In the genomic region with DNA sequence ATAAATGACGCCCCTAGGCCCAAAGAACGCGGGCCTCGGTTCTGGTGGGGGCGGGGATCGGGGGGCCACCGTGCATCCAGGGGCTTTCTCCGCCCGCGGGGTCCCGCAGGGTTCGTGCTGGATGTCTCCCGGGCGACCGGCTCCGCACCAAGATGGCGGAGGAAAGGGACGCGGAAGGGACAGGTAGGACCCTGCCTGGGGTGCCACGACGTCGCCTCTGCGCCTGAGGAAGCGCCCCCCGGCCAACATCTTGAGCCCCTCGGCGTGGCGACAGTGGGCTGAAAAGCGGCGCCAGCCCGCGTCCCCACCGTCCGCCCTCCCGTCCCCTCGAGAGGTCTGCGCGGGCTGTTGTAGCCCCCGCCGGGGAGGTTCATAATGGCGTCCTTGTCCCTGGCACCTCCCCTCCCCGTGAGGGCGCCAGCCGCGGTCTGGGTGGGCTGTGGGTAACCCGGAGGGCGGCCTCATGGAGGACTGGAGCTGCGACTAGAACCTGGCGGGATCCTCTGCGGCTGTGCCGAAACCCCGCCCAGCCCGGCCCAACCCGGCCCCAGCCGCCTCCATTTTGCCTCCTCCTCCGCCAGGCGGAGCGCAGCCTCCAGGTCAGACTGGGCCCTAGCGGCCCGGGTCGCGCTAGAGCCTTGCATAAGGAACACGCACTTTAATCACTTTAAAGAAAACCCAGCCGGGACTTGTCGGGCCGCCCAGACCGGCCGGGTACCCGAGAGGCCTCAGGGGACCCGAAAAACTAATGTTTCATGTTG, we compare ENCODE assay signal across 8 mouse cellular contexts. TPM values are rescaled to one million over a fixed set of nuclear protein-coding genes. Genes with fewer than 3 reads are reported as not detected.
DNase-seq lines count a peak whose midpoint lies in the region; ATAC-seq and TF ChIP-seq lines count a peak whose summit lies in the region.

Gene Efcab2, plus strand, starts transcription at position 135 of the 761 bp plus-strand sequence.

- H3K36me3 ChIP-seq in G1E (replicated peaks) = no peaks in the 10 kb centered on the region
- no peaks in the 10 kb centered on the region for H3K36me3 ChIP-seq in forebrain, embryonic 16.5 days (ENCODE audit: control insufficient read depth, insufficient read depth)
- H3K36me3 ChIP-seq in lung, embryonic 15.5 days = no peaks in the 10 kb centered on the region

- peak within 1 kb of the TSS; percentile 64 for H3K4me2 ChIP-seq in forebrain, embryonic 16.5 days (ENCODE audit: low read length)
- H3K4me2 ChIP-seq in lung, embryonic 15.5 days = peak within 1 kb of the TSS; percentile 69

- H3K27me3 ChIP-seq in G1E (ENCODE audit: insufficient read depth, low read length) = no peaks in the 10 kb centered on the region
- no peaks in the 10 kb centered on the region for H3K27me3 ChIP-seq in forebrain, embryonic 16.5 days (replicated peaks; ENCODE audit: control insufficient read depth, insufficient read depth, low read length)
- H3K27me3 ChIP-seq in lung, embryonic 15.5 days = no peaks in the 10 kb centered on the region

- H3K4me1 ChIP-seq in G1E (ENCODE audit: insufficient read depth, low read depth, low read length) = peaks cover 24% of the 10 kb centered on the region
- no peaks in the 10 kb centered on the region; the same call in 1 of the 2 replicates for H3K4me1 ChIP-seq in forebrain, embryonic 16.5 days (replicated peaks; ENCODE audit: control insufficient read depth, insufficient read depth, low read length)
- no peaks in the 10 kb centered on the region for H3K4me1 ChIP-seq in lung, embryonic 15.5 days

- peak; percentile 88 for ATAC-seq in G1E (ENCODE audit: extremely low read depth, insufficient number of reproducible peaks, low FRiP score, poor library complexity, severe bottlenecking)
- ATAC-seq in forebrain, embryonic 16.5 days = peak; percentile 97
- peak; percentile 99 for ATAC-seq in lung, embryonic 15.5 days (ENCODE audit: borderline replicate concordance, extremely low read depth, low FRiP score, low TSS enrichment)

- DNase-seq in G1E (ENCODE audit: low spot score) = peak; percentile 93
- DNase-seq in cerebellum, adult 18-20 months = peak; percentile 91
- DNase-seq in heart, postnatal 4 days = peak; percentile 93
- DNase-seq in layer of hippocampus, adult 8-10 months (ENCODE audit: low spot score in 2 of 2) = peak; percentile 83 to 84
- DNase-seq in ovary, adult 18-20 months (ENCODE audit: low spot score) = peak; percentile 90
- peak; percentile 96 for DNase-seq in thymus, postnatal 0 days (ENCODE audit: low spot score)

- H3K4me3 ChIP-seq in G1E (ENCODE audit: low read depth, low read length) = peak within 1 kb of the TSS; percentile 87
- peak within 1 kb of the TSS; percentile 82 for H3K4me3 ChIP-seq in forebrain, embryonic 16.5 days (replicated peaks; ENCODE audit: low read length)
- peak within 1 kb of the TSS; percentile 50 for H3K4me3 ChIP-seq in lung, embryonic 15.5 days

- under 1% methylated on average over 61 of the region's 70 CpGs for WGBS in forebrain, embryonic 16.5 days
- under 1% methylated on average over 65 of the region's 70 CpGs for WGBS in lung, embryonic 15.5 days

- no peaks in the 10 kb centered on the region for H3K9me3 ChIP-seq in G1E (replicated peaks)
- no peaks in the 10 kb centered on the region for H3K9me3 ChIP-seq in forebrain, embryonic 16.5 days (ENCODE audit: control insufficient read depth, low read length)
- H3K9me3 ChIP-seq in lung, embryonic 15.5 days = no peaks in the 10 kb centered on the region

- H3K27ac ChIP-seq in forebrain, embryonic 16.5 days (ENCODE audit: low read length) = peak within 1 kb of the TSS; percentile 98
- peak within 1 kb of the TSS; percentile 99 for H3K27ac ChIP-seq in lung, embryonic 15.5 days

- no peak for TF ChIP-seq CTCF in G1E (IDR thresholded peaks at IDR 0.05; ENCODE audit: low read depth, low read length)

- H3K9ac ChIP-seq in forebrain, embryonic 16.5 days (replicated peaks; ENCODE audit: low read depth, low read length) = peak within 1 kb of the TSS; percentile 100
- peak within 1 kb of the TSS; percentile 73 for H3K9ac ChIP-seq in lung, embryonic 15.5 days

RNA-seq across cellular contexts. Expression of gene Efcab2, which starts in this region (rescaled TPM):
- total RNA-seq in G1E (2014; fragmentation: Nextera tagmentation) (3.4 and 4.1 TPM in 2 replicates), G1E (2017) (4.8 and 6.0 TPM in 2 replicates)
- polyA plus RNA-seq in G1E (2012) = 0.13 and 0.17 TPM in 2 replicates
- 7.1 TPM in 2 replicates for polyA plus RNA-seq in forebrain, embryonic 16.5 days (2015; fragmentation: Nextera tagmentation; extraction: Ambion mirVana)
- total RNA-seq in heart, postnatal 4 days (2021) = 10 to 100 TPM; 19.8 to 20.5 TPM
- total RNA-seq in layer of hippocampus, adult 8-10 months (2022) = 10 to 100 TPM; 11.3 to 12.4 (median 11.5) TPM
- 4.8 and 6.1 TPM in 2 replicates for polyA plus RNA-seq in lung, embryonic 15.5 days (2015; fragmentation: Nextera tagmentation; extraction: Ambion mirVana)
- 6.3 and 7.2 TPM in 2 replicates for polyA plus RNA-seq in thymus, postnatal 0 days (2015; fragmentation: Nextera tagmentation; extraction: Ambion mirVana)

Comparison
In these comparisons a context has a peak if more than half of its experiments do, and no peak if none do; other contexts are left out.
1. Peak in every context shown above with its lines: DNase-seq, ATAC-seq, H3K4me3 ChIP-seq and H3K27ac ChIP-seq.